Mouse (Mus musculus) gastrocnemius, postnatal 4 days (tissue): ENCODE measurements at regions not wholly inside any gene's neighbourhood (a gene's known extent, or its start where the extent isn't known, plus 50 kb on each side); places are given as distances from the start of the nearest gene placed in this dataset.

Experiments used
- DNase-seq, 2 experiments: peaks; one replicate each; pipeline ENCODE4 v3.0.0; 2021 to 2022; ENCODE audit warnings: low spot score in 2 of 2, mixed read lengths in 2 of 2

- no peak for DNase-seq
Observed at GRCm38 (mm10) chr5:91709494-91710286, 192.3 kb downstream of the Parm1 start.

- no peak for DNase-seq
Observed at GRCm38 (mm10) chr5:91708149-91708548, 190.7 kb downstream of the Parm1 start.

DNA sequence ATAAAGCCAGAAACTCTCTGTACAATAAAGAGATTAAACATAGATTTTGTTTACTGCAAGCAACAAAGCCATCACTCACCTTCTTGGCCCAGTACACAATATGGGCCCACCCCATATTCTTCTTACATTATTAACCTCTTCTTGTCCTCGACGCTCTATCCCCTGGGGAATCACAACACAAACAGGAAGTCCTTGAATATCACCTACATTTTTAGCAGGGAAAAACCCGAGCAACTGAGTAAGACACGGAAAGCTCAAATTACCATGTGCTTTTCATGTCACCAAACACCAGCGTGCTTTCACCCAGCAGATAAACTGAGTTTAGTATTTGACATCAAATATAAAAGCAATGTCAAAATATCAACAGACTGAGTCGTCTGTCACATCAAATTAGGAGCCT is 179.7 kb downstream of the Parm1 start:
- no peak for DNase-seq

DNA sequence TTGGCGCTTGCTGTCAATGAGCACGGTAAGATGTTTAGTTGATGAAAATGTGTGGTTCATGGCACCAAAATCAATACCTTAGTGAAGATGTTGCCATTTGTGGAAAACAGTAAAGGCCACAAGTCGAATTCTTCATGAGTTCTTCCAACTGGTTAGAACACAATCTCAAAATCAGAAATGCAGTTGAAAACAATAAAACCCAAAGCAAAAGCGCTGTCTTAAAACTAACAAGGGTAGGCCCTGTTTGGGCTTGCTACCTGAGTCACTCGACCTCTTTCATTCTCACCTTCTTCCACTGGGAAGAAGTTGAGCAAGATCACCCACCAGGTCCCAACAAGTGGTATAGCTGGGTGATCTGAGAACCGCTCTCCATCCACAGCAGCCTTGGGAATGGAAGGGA is 179.1 kb downstream of the Parm1 start:
- no peak for DNase-seq

DNA sequence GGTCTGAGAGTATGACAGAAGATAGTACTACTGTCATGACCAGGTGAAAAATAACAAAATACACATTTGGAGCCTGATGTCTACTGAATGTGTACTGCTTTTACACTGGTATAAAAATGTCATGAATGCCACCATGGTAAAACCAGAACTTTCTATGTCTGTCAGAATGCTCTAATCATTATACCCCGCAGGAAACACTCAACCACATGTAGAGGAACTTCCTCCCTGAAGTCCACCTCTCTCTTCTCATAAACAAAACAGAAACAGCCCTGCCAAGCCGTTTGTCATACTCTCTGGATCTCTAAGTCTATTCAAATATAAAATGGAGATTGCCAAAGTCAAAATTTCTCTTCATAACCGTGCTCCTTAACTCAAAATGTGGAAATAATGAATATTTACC is 178.2 kb downstream of the Parm1 start:
- no peak for DNase-seq

- no peak for DNase-seq
Observed at GRCm38 (mm10) chr5:91693277-91693676, 175.9 kb downstream of the Parm1 start.

DNA sequence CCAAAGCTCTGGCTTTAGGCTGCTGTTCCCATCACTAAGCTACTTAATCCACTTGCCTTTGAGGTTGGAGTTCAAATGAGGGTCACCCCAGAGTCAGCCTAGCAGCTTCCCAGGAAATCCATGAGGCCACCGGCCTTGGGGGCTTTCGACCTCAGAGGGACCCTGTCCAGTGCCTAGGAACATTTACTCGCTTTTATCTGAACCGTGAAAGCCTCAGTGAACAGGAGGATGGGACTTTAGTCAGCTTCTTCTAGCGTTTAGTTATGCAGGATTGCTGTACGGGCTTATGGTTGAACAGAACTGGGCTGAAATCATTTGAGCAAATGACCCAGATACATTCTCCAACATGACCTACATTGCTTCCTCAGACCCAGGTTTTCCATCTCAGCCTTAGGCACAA is 174.9 kb downstream of the Parm1 start:
- no peak for DNase-seq

DNA sequence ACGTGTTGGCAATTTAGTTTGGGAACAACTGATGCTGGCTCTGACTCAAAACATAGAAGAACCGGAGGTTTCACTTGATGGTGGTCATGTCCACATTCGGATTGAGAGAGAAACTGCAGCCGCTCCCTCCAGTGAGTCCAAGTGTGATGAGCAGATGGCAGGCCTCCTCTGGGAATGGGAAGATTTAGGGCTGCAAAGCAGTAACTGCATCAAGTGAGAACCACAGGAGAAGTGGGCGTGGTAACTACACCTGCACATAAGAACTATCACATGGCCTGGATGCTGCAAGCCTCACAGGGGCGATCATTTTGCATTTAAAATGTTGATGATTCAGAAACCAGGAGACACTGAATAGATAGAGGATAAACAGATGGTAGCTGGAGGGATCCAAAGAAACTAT is 161.3 kb downstream of the Parm1 start:
- DNase-seq: no peak
